Mouse (Mus musculus) fibroblast of lung, adult 2 months (primary cell): ENCODE measurements around the gene Pak7.
"Not testable (repeated sequence)": the region's sequence is repeated elsewhere in the genome, so short reads cannot be mapped to it uniquely, and the experiment has no call there.

ENCODE experiments used
- DNase-seq: peaks from one replicate; pipeline ENCODE4 v3.0.0-alpha.2; 2011; ENCODE audit warnings: low read depth

Pak7 gene

DNA sequence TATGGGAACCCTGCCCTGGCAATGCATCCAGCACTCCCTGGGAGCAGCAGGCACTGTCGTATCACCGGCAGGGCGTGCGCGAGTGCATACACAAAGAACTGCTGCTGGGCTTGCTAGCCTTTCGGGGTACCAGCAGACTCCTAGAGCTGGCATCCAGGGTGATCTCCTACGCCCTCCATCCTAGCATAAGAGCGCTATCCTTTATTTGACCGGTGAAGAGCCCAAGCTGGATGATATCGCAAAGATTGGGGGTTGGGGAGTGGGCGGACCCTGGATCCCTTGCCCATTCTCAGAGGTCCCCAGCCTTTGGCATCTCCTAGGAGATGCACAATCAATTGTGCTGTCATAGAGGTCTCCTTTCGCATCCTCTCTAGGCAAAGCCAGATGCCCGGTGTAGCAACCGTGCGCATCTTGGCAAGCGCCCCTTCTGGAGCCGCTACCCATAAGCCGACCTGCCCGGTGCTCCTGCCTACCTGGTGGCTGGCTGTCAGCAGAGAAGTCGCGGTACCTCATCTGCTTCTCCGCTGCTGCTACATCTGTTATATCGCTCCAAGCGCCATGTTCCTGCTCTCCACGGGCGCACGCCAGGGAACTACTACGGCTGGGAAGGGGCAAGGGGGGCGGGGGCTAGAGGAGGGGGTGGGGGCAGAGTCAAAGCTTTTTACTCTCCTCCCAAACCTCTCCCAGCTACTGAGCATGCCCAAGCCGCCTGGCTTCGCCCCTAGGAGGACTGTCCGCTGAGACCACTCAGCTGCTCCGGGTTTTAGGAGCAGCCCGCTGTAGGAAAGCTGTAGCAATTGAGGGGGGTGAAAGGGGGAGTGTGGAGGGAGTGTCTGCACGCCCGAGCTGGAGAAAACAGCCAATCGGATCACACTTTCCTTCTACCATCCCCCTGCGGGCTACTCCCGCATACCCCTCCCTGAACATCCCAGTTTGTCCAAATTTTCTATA, at the start of gene Pak7:
Gene Pak7, minus strand, starts transcription at position 787 of the 951 bp plus-strand sequence.
- DNase-seq = no peak

- DNase-seq = no peak
Observed at GRCm38 (mm10) chr2:136425561-136425960, 37.8 kb upstream of the Pak7 start.

DNA sequence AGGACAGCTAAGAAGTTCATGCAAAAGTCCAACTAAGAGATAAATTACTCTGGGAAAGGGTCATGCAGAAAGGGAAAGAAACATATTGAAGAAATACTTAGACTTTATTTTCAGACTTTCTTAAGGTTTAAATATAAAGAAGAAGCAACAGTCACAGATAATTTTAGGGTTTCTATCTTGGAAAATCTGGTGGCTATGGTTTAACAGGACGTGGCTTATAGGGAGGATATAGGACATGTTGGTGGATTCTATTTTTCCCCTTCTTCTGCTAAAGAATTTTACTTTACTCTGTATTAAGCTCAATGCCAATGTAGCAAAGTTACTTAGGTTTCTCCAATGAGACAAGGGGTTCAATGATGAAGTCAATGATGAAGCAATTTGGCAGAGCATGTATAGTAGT, 31.8 kb upstream of the Pak7 start:
- DNase-seq = no peak

GRCm38 (mm10) chr2:136416381-136416780, 28.6 kb upstream of the Pak7 start:
- DNase-seq = no peak

DNA sequence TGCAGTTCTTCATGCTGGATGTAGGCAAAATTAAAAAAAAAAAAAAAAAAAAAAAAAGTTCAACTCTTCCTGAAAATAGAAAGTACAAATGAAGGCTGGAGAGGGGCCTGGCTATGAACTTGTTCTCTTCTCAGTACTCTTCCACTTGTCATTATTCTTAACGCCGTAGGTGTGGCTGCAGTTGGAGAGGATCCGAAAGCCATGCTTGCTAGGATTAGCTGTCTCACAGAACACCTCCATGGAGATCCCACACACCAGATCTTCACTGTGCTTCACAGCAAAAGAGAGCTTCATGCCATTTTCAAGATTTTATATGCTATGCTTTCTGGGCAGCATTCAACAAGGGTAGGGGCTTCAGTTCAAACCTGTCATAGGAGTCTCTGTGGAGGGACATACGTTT, 14.8 kb upstream of the Pak7 start:
- no peak for DNase-seq

DNA sequence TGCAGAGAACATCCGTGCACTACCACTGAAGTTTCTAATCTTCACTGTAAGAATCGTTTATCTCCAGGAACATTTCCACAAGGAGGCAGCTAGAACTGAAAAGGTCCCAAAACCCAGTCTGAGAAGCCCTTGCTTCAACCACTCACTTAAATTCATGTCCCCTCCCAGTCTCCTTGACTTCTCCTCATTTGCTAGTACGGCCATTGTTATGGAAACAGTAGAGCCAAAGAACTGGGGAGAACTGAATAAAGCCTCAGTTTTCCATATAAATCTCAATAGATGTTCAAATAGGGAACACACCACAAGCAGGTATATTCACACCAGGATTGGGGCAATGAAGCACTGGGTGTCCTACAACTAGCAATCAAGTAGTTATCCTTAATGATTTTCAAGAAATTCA, 12.4 kb downstream of the Pak7 start:
- DNase-seq = no peak

GRCm38 (mm10) chr2:136372361-136372760, 15.4 kb downstream of the Pak7 start:
- no peak for DNase-seq

- DNase-seq = no peak
Observed at GRCm38 (mm10) chr2:136351393-136352096, 36.2 kb downstream of the Pak7 start.

- DNase-seq = no peak
Observed at GRCm38 (mm10) chr2:136350459-136350858, 37.3 kb downstream of the Pak7 start.

- DNase-seq = no peak
Observed at GRCm38 (mm10) chr2:136349671-136350275, 38.0 kb downstream of the Pak7 start.

DNA sequence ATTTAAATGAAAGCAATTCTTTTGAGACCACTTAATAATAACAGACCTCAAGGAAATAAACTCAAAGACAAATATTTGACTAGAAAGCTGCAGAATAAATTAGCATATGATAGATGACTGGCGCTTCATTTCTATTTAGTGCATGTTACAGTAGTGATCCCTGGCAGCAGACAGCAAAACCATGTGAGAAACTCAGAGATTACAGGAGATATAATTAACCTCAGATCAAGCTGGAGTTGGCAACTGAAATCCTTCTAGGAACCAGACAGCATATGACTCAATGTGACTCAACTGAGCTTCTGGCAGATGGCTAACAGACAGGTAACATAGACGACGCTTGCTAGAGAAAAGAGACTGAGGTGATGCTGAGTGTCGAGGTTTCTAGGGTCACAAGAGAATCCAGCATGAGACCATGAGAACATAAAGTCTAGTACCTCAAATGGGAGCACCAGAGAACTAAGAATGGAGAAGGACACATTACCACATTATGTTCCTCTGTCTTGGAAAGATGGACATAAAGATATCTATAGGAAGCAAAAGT, 43.5 kb downstream of the Pak7 start:
- DNase-seq = not testable (repeated sequence)

DNA sequence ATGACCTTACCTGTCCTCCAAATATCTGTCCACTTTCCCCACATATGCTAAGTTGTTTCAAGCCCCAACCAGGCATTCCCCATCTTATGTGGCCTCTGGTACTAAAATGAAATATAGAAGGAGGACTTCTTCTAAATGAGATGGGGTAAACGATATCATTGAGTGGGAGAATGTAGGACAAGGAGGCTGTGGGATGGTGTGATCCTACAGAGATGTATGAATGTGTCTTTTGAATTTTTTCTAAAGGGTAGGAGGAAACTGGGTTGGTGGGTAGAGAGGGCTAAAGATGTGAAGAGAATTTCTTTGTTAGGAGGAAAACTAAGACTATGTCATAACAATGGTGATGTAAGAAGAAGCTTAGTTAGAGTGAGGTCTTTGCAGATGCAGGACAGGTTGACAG, 57.8 kb downstream of the Pak7 start:
- no peak for DNase-seq

- no peak for DNase-seq
Observed at GRCm38 (mm10) chr2:136325646-136326045, 62.1 kb downstream of the Pak7 start.

DNA sequence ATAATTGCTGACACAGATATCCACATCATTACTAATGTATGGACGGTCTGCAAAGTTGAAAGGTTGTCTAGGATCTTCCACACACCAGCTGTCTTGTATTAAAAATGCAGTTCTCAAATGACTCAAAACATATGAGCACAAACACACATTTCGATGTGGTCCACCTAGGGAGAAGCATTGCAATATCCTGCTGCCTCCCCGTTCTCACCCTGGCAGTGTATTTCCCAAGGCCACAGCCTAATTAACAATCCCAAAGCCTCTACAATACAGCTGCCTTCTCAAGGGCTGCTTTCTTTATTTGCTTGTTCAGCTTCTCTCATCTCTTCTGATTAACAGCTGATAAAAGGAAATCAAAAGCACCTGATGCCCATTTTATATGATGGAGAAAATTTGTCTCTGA, 78.5 kb downstream of the Pak7 start:
- no peak for DNase-seq

GRCm38 (mm10) chr2:136308743-136309142, 79.0 kb downstream of the Pak7 start:
- DNase-seq = no peak

DNA sequence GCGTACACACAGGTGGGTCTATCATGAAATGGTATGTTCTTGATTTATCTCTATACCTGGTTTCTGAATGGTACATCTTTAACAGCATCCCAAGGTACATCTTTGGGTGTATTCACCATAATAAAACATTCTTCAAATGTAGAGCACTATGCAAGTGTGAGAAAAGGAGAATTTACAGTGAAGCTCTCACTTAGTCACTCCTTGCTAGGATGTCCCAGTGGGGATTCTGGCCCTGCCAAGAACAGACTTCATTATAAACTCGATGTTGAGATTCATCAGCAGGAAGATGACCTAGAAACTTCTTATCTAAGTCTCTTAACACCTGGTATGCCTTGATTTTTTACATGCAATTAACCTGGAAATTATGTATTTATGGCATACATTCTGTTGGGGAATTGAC, 85.6 kb downstream of the Pak7 start:
- DNase-seq = no peak

GRCm38 (mm10) chr2:136301406-136301805, 86.4 kb downstream of the Pak7 start:
- no peak for DNase-seq

DNA sequence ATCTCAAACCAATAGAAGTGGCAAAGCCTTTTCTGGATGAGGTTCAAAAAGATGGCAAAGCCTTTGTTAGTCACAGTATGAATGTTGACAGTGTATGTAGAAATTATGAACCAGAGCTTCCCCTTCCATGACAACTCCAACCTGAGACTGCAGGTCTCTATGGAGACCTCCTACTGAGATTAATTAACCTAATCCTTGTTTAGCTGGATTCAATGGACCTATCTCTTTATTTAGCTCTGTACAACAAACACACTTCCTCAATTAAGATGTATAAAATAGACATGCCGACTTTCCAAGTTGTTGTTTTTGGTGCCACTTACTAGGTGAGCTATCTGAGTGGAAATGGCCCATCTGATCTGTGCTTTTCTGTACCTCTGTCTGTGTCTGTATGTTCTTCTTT, 90.4 kb downstream of the Pak7 start:
- no peak for DNase-seq

- DNase-seq = no peak
Observed at GRCm38 (mm10) chr2:136282043-136282442, 105.7 kb downstream of the Pak7 start.

GRCm38 (mm10) chr2:136241960-136242359, 145.8 kb downstream of the Pak7 start:
- not testable (repeated sequence) for DNase-seq

- no peak for DNase-seq
Observed at GRCm38 (mm10) chr2:136231228-136231627, 156.5 kb downstream of the Pak7 start.

DNA sequence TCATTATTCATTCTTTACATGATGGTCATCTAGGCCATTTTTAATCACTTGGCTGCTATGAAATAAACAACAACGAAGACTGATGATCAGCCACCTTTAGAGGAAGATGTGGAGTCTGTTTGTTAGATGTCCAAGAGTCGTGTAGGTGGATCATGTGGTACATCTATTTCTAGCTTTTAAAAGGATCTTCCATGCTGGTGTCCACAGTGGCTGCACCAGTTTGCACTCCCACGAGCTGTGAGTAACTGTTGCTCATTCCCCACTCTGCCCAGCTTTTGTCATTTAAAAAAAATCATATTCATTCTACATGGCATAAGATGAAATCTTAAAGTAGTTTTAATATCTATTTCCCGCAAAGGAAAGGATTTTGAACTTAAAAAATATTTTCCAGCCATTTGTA, 183.7 kb downstream of the Pak7 start:
- DNase-seq = no peak

DNA sequence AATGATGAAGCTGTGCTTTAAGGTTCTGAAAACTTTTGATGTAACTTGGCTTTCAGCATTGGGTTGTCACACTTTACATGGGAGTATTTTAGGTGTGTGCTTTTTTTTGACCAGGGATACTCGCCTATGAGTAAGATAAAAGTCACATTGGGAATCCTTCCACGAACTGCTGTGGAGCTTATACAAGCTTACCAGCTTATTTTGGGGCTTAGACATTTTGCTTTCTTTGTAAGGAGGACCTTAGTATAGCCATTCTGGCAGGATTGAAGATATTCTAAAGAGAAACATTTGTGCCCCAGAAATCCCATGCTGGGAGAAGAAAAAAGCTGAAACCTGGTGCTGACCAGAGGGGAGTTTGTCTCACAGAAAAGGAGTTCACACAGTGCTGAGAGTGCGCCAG, 212.7 kb downstream of the Pak7 start:
- no peak for DNase-seq
